Mouse (Mus musculus) testis, adult 2 months (tissue): ENCODE results near the gene Gm45062.

Experiments used
- CTCF ChIP-seq: fragments of 200-500 bp; IDR thresholded peaks from 2 replicates; pipeline ENCODE4 v1.5.1; 2012; ENCODE audit warnings: low read depth, mild to moderate bottlenecking, inconsistent platforms, low read length, moderate library complexity; ENCODE audit not compliant: control insufficient read depth, insufficient read depth, insufficient replicate concordance
- POLR2A ChIP-seq: fragments of 200-500 bp; IDR thresholded peaks from 2 replicates; pipeline ENCODE4 v1.6.1; 2012; ENCODE audit warnings: low read depth, mild to moderate bottlenecking, inconsistent platforms, low read length, moderate library complexity; ENCODE audit not compliant: control insufficient read depth

DNA sequence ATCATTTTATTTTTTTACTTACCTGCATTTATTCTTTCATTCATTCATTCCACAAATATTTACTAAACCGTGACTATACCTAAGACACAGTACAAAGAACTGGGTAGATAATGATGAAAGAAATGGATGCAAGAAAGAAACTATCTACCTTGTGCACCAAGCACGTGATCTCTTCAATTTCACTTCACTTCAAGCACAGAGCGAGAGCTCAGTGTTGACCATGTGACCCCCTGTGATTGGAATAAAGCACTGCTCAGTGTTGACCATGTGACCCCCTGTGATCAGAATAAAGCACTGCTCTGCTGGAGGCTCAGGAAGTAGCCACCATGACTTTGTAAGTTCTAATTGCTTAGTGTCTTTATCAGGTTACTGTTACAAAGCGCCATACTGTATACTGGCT, 115.5 kb downstream of the Gm45062 start:
- no peak for TF ChIP-seq CTCF
- TF ChIP-seq POLR2A = no peak
